Mouse (Mus musculus) cortical plate, adult 2 months (tissue): Measurements from ENCODE around the gene Kbtbd2.

ENCODE experiments used
- CTCF ChIP-seq: fragments of 200-500 bp; IDR thresholded peaks from 2 replicates; pipeline ENCODE4 v1.5.1; 2011; ENCODE audit warnings: mild to moderate bottlenecking, control low read depth, low read length; ENCODE audit not compliant: insufficient read depth; ENCODE audit errors: extremely low read depth
- POLR2A ChIP-seq: fragments of 200-500 bp; IDR thresholded peaks from 2 replicates; pipeline ENCODE4 v1.6.1; 2011; ENCODE audit warnings: mild to moderate bottlenecking, low read length, control low read depth; ENCODE audit not compliant: insufficient read depth; ENCODE audit errors: extremely low read depth

DNA sequence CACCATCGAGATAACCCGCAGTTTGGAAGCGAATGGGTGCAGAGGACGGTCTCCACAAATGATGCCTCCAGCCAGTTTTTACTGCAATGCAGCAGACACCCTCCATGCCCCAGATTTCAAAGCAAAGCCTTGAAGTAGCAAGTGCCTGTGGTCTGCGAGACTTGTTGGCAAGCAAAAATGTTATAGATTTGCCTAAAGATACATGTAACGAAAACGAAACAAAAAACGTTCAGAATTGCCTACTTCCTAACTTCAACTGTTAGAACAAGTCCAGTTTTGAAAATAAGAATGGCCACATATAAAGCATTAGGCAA is 496 bp upstream of the Kbtbd2 start:
- TF ChIP-seq POLR2A (no peak), CTCF (no peak)
